Mouse (Mus musculus) cerebellum, adult 9-11 months (tissue): Measurements from ENCODE around the gene B3gnt2.
"Not testable (repeated sequence)": the region's sequence is repeated elsewhere in the genome, so short reads cannot be mapped to it uniquely, and the experiment has no call there.

Experiments used
- DNase-seq: peaks from one replicate; pipeline ENCODE4 v3.0.0; 2022

B3gnt2 gene

GRCm38 (mm10) chr11:22763556-22764295, 97.0 kb downstream of the B3gnt2 start:
- no peak for DNase-seq

DNA sequence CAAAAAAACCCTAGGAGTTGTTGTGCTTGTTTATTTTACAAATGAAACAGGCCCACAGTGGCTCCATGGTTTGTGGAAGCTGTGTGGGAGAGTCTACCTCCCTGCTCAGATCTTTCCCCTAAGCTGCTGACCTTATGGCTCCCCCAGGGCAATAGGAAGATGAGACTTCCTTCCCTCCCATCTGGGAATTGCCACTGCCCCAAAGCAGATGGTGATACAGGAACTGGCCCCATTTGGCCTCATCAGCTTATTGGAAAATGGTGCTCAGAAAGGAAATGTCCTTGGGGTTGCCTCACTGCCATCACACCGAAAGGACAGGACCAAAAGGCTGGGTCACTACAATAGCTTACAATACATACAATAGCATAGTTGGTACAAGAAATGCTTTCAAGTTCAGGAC, 97.7 kb downstream of the B3gnt2 start:
- DNase-seq = no peak

GRCm38 (mm10) chr11:22762236-22762927, 98.4 kb downstream of the B3gnt2 start:
- no peak for DNase-seq

DNA sequence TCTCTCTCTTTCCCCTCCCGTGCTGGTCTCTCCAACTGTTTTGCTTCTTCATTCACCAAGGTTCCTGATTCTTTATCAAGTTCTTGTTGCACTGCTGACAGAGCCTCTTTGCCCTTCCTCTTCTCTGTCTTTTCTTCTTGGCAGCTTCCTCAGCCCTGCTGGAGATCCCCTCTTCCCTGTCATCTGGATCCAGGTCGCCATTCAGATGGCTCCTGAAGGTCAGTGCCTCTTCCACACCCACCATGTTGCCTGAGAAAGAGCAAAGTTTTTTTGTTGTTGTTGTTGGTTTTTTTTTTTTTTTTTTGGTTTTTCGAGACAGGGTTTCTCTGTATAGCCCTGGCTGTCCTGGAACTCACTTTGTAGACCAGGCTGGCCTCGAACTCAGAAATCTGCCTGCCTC, 101.0 kb downstream of the B3gnt2 start:
- DNase-seq = no peak

- no peak for DNase-seq
These were observed 104.4 kb downstream of the B3gnt2 start for GRCm38 (mm10) chr11:22756168-22756980.

GRCm38 (mm10) chr11:22755180-22755579, 105.6 kb downstream of the B3gnt2 start:
- no peak for DNase-seq

DNA sequence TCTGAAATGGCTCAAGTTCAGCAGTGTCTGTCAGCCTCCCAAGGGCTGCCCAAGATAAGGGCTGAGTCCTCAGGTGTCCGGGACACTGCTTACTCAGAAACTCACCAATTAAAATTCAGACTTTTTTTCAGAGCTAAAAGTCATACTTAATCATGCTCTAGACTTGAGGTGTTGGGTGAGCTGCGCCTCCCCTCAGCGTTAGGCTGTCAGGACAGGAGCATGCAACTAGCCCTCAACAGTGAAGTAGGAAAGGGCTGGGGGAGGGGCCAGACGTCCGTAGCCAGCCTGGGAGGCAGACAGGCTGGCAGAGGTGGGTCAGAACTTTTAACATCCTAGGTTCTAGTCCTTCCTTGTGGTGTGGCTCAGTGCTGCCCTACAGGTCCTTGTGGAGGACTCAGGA, 108.2 kb downstream of the B3gnt2 start:
- DNase-seq = no peak

GRCm38 (mm10) chr11:22751592-22751991, 109.2 kb downstream of the B3gnt2 start:
- no peak for DNase-seq

DNA sequence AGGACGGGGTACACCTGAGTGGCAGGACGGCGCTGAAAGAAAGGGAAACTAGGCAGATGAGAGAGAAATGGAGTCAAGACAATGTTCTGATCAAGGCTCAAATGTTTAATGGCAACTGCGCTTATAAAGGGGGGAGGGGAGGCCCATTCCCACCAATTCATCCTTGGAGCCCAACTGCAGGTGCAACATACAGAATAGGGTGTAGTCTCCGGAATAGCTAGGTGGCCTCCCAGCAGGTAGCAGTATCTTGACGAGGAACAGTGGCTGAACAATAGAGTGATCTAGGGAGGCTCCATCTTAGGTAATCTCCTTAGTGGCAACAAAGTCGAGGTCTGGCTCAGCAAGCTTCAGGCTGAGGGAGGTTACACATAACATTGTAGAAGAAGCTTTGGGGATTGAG, 113.4 kb downstream of the B3gnt2 start:
- no peak for DNase-seq

DNA sequence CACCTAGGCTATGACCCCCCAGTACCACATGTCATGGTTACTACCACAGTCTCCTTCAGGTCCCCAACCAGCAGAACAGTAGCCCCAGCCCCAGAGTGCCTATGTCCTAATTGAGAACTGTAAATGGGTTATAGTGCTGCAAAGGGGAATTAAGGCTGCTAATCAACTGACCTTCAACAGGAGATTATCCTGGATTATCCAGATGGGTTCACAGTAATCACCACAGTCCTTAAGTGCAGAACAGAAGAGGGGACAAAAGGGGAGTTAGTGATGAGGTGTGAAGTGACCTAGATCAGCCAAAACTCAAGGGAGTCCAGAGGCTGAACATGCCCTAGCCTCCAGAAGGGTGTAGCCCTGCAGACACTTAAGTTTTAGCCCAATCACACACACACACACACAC, 115.4 kb downstream of the B3gnt2 start:
- no peak for DNase-seq

DNA sequence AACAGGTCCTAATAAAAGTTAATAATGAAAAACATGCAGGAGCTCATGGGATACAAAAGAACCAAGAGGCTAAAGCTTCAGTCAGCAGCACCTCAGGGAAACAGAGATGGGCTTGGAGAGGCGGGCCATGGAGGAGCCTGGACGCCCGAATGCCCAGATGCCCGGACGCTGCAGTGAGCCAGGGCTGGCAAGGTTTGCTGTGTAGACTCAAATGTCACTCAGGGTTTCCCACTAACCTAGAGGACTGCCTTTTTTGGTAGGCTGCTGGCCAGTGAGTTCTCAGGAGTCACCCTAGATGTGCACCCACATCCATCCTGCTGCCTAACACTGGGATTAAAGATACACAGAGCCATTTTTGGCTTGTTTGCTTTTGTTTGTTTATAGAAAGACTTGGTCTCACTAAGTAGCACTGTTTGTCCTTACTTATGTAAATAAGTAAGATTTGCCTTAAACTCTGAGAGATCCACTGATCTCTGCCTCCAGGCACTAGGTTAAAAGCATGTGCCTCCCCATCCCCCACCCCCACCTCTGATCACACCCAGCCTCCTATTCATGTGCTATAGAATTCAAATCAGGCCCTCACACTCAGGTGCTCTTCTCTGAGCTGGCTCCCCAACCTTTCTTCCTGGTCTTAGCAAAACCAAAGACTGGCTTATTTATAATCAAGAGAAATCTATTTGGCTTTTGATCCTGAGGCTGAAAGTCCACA, 117.0 kb downstream of the B3gnt2 start:
- DNase-seq = no peak

DNA sequence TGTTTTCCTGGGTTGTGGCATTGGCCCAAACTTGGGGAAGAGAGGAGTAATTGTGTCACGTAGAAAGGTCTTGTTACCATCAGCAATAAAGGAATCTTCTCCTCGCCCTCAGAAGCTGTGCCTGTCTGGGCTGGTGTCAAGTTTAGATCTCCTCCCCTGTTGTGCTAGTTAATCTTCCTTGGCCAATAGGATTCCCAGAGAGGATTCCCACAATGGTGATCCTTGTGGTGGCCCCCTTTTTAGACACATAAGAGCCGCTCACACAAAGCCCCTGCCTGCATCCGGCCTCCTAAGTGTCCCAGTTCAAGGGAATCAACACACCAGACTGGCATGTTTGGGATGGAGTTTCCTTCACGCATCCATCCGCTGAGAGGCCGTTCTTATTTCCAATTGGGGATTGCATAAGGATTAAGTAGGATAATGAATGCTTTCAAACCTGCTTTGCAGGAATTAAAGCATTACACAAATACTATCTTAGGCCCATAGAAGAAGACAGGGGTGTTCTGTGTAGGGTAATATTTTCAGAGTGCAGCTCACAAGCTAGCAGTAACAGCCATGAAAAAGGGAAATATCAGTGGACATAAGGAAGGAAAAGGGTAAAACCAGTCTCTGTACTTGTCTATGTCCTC, 118.6 kb downstream of the B3gnt2 start:
- DNase-seq = no peak

GRCm38 (mm10) chr11:22741436-22741835, 119.3 kb downstream of the B3gnt2 start:
- DNase-seq = no peak

DNA sequence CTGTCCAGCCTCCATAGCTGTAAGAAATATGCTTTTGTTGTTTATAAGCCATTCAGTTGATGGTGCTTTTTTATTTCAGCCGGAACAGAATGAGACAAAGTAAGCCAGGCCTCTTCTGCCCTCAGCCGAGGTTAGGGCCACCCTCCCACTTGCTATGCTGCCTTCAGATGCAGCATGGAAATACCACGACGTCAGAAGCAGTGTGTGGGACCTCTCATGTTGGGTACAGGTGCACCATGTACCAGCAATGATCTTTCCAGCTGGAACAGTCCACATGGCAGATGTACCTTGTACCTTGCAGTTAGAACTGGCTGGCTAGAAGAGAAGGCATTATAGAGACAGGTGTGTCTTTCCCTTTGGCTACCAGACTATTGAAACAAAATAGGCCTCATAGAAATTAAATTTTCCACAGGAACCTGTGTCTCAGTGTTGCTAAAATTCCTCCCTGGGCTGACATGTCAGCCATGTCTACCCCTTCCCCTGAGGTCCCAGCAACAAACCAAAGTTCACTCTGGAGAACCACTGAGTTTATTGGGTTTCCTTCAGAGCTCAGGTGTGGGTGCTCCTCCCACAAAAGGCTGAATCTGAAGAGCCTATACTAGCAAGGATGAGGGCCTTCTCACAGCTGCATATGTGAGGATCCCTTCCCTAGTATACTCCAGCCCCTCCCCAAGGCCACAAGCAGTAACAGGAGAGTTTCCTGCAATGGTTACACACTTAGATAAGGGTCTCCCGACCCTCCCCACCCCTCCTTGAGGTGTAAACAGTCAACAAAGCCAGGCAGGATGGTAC, 121.1 kb downstream of the B3gnt2 start:
- no peak for DNase-seq

GRCm38 (mm10) chr11:22736521-22737225, 124.1 kb downstream of the B3gnt2 start:
- no peak for DNase-seq

- not testable (repeated sequence) for DNase-seq
These were observed 125.6 kb downstream of the B3gnt2 start for GRCm38 (mm10) chr11:22735128-22735527.

DNA sequence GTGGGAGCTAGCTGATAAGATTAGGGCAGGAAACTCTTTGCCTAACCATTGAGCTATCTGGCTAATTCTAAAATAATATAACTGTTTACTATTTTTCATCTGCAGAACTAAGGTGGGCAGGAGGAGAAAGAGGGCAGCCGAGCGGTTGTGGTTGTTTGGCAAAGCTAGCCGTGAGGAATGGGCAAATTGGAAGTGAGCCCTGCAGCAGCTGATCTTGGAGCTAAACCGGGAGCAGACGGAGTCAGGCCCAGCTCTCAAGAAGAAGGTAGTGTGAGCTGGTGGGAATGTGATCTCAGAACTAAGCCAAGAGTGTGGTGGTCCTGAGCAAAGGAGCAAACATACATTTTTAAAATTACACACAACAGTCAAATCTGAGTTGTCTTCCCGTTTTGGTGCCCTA, 126.8 kb downstream of the B3gnt2 start:
- DNase-seq = no peak

- no peak for DNase-seq
These were observed 127.9 kb downstream of the B3gnt2 start for GRCm38 (mm10) chr11:22732907-22733306.

DNA sequence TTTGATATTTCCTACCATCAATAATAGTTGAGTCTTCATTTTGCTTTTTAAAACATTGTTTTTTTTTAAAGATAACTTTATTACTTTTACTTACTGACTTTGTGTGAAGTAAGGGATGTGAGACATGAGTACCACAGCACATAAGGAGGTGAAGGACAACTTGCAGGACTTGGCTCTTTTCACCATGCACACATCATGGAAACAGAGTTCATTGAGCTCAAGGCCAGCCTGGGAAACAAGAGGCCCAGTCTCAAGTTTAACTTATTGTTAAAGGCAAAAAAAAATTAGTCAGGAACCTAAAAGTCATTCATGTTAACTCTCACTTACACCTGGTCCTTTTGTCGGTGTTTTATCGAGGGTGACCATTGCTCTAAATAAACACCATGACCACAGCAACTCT, 137.7 kb downstream of the B3gnt2 start:
- no peak for DNase-seq

DNA sequence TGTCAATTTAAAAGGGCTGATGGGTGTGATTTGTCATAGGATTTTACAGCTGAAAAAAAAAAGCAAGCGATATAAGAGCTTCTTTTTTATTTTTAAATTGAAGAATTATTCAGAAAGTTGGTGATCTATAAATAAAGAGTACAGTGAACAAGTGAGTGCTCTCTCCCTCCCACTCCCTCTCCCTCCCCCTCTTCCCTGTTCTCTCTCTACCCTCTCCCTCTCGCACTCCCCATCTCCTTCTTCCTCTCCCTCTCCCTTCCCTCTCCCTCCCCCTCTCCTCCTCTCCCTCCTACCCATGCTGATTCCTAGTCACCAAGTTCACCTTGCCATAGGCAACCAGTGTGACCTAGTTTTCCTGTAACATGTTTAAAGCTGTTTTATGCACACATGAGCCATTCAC, 140.7 kb downstream of the B3gnt2 start:
- no peak for DNase-seq

DNA sequence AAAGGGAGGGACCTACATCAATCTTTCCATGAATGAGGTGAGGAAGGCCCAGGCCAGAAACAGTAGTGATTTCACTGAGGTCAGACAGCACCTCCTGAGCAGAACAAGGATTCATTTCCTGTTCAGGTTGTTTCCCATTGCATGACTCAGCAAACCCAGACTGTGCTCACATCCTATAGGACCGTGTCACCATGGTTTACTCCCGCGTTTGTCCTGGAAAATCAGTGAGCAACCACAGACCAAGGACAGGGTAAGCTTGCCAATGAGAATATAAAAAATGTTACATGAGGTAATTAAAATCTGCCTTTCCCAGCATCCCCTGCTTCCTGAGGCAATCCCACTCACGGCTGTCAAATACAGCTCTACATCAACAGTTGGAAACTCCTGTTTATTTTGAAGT, 141.2 kb downstream of the B3gnt2 start:
- DNase-seq = no peak
